Mouse (Mus musculus) gastrocnemius, postnatal 14 days (tissue): ENCODE data around the gene Atxn1. TPM values are rescaled to one million over a fixed set of nuclear protein-coding genes. Genes with fewer than 3 reads are reported as not detected.
A peak's percentile ranks its signal among the peaks of the same experiment; 100 is the strongest.

ENCODE experiments used
- DNase-seq: peaks from one replicate; pipeline ENCODE4 v3.0.0; 2021; ENCODE audit warnings: mixed read lengths
- intact Hi-C: fragments of 180-260 bp; cut with DNase I; formaldehyde crosslinking; loops from one replicate; pipeline ENCODE4 v1.15.1; 2025; ENCODE audit warnings: low total_unique reads
- total RNA-seq, 2 experiments: library from RNA; stranded (reverse); gene quantifications; 2 replicates each; pipeline ENCODE4 v1.2.3; 2021

The Atxn1 gene
- total RNA-seq, 2 experiments from 2014 or later = 23.5 to 23.8 TPM

DNA sequence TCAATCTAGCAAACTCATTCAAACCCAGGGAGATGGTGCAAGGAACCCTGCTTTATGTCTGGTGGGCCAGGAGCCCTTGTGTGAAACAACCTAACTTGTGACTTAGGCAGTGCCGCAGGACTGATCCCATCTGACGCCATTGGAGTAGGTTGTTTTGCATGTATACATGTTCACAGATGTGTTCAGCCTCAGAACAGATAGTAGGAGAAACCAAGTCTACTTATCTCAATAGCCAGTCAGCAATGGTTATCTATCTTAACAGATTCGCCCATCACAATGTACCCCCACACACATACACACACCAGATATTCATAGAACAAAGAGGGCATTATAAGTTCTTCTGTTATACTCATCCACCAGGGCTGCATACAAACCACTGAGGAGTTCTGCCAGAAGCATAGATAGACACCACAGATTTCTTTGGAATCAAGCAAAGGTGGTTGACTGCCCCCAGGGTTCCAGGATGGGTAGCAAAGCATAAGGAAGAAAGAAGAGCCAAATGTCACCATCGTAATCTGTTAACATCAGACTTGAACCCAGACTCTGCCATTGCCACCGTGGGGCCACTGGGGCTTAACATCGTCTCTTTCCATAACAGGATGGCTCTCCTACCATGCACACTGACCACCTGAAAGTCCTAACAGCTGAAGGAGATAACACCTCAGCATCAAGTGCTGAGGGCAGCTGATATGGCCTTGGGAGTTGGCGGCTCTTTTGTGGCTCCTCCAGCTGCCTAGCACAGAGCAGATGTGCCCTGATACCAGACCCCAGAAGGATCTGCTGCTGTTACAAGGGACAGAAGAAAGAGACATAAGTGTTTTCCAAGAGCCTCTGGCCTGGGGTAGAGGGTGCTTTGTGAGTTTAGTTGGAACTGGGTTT lies 115.4 kb downstream of the Atxn1 start:
- intact Hi-C loops = no loop called here
- DNase-seq = no peak

DNA sequence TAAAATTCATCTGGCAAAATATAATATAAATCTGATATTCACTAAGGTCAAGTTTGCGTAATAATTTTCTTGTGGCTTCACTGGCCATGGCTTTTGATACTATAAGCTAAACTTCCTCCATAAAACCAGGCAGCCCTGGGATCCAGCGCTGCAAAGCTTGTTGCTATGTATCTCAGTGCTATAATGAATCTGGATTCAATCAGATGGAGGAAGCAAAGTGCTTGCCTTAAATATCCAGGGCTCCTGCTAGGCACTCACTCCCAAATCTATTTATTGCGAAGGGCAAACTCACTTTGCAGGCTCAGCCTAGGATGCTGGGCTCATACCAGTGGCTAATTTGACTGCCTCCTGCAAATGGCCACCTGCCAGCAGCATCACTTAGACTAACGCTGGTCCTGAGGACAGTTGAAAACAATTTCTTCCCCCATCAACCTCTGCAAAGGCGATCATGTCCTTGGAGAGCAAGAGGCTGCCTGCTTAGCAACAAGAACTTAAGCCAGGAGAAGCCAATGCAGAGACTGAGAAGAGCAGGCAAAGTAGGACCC lies 122.2 kb downstream of the Atxn1 start:
- DNase-seq = no peak
- intact Hi-C loops = no loop called here

DNA sequence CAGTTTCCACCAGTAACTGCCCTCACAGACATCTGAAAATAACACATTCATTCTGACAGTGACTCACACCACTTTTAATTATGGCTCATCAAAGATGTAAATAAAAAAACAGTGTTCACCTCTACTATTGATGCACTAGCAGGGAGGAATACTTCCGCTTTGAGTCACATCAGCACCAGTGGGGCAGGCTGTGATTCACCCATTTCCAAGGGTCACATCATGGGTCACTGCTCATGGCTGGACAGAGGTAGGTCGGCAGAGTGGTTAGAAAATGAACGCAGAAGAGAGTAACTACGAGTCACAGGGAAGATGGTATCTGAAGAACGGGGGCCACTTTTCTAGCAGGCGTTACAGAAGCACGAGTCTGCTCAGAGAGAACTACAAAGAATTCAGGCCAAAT lies 124.9 kb downstream of the Atxn1 start:
- no peak for DNase-seq
- intact Hi-C loops = no loop called here

DNA sequence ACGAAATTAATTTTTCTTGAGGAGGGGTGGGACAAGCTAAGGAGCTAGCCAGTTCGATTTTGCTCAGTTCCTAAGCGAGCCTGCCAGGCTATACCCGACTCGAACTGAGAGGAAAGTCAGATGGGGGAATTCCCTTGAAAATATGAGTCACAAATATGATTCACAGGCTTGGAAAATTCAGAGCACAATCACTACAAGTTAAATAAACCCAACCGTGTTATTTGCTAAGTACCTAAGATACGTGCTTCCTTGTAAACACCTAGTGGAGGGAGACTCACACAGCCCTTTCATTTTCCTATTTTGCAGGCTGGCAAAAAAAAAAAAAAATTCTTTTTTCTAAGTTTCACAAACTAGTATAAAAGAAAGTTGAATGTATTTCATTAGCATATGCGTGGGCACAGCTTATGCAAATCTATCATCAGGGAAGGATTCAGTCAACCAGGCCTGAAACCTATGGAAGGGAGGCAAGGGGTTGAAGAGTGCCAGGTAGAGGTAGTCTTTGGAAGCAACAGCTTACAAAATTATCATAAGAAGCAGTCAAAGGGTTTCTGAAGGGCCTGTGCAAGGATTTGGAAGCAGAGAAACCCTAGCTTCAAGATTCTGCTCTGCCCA lies 127.1 kb downstream of the Atxn1 start:
- no peak for DNase-seq
- intact Hi-C loops = no loop called here

DNA sequence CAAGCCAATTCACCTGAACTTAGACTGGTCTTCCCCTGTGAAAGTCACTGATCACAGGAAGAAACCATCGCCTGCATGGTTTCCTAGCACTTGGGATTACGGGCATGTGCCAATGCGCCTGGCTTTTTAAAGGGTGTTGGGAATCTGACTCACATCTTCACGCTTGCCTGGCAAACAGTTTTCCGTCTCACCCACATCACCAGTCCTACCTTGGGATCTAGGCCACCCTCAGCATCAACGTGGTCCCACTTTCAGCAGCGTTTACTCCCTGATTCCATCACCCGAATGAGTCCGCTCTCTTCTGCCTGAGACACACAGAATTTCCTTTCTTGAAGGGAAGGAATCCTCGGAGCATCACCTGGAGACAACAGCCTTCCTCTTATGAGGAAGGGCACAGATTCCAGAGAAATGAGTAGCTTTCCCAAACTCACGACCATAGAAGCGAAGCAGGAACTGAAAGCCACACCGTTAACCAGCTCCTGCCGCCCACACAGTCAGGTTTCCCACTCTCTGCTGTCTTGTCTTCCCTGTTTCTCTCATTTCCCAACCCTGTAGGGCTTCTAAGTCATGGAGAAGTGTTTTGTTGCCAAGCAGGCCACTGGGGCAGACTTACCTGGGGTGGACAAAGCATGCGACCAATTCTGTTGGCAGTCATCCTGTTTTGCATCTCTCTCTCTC lies 128.3 kb downstream of the Atxn1 start:
- DNase-seq = no peak
- intact Hi-C loops = no loop called here

DNA sequence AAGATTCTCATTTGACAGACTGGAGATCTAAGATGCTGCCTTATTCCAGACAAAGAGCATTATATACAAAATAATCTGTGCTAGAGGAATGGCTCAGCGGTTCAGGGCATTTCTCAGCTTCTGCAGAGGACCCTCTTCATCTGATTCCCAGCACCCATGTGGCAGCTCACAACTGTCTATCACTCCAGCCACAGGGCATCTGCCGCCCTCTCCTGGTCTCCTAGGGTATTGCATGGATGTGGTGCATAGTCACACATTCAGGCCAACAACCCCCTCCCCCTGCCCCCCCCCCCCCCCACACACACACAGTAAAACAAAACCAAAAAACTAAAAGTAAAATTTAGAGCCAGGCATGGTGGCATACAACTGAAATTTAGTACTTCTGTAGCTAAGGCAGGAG lies 130.5 kb downstream of the Atxn1 start:
- no peak for DNase-seq
- intact Hi-C loops = no loop called here

DNA sequence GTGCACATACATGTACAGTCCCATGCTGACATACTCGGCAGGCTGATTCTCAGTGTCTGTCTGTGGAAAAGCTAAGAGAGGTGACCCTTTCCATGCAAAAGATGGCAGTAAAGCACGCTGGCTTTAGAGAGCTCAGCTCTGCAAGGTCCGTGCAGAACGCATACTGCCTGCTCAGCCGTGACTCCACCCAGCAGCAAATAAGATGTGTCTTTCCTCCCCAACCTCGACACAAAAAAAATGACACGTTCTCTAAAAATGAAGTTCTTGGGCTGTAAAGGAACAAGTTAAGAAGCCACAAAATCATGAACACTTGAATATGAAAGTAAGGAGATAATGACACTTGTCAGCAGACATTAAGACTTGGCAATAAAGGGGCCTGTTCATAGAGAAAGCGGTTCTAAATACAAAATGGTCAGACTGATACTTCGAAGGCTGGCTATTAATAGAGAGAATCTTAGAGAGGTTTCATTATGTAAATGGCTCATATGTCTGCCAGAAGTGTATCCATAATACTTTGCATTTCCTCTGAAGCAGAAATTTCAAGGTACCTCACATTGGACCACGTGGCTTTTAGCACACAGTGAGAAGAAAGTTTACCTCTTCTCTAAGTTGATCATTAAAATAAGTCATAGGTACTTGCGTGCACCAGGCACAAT lies 132.0 kb downstream of the Atxn1 start:
- intact Hi-C loops = no loop called here
- DNase-seq = no peak

DNA sequence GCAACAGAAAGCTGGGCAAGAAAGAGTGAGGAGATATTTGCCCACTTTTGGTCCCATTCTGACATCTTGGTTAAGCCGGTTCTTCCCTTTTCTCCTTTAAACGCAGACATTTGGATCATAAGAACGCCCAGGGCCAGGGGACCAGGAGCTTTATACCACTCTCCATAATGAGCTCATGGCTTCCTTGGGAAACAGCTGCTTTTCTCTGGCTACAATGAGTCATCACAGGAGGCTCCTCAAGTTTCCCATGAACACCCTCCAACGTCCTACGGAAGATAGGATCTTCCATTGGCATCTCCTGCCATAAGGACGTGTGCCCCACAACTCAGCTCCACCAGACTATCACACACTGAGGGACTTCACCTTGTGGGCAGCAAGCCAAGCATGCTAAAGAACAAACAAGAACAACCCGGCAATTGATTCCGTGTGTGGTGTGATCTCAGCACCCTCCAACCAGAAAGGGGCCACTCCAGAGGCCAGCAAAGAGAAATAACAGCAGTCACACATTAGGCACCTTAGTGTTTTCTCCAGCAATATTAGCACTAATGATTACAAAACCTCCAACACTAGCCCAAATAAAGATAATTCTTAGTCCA lies 135.4 kb downstream of the Atxn1 start:
- no peak for DNase-seq
- intact Hi-C loops = no loop called here

DNA sequence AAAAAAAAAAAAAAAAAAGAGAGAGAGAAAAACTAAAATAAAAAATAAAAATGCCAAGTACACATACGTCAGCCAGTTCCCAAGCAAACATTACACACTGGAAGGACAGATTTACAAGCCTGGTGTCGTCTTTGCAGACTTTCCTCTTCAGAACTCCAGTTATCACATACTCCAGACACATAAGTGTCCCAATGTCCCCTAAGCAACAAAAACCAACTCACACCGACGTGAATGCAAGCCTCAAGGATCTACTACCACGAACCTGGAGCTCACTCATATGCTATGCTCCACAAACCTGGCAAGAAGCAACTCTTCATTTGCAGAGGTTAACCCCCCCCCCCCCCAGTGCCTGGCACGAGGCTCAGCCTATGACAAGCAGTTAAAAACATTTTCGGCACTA lies 136.8 kb downstream of the Atxn1 start:
- no peak for DNase-seq
- intact Hi-C loops = no loop called here

DNA sequence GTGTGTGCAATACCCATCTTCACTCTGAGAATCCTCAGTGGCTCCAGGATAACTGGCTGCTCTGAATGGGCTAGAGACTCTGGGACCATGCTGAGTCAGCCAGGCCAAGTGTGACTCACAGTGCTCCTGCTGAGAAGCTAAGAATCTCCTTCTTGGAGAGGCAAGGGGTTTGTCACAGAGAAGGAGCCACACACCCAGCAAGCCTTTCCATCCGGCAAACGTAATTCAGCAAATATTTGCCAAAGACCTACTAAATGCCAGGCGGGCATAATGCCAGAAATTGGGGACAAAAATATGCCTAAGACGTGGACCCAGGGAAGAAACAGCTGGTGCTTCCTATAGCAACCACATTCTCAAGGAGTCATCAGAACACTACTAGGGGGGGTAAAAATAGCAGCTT lies 137.2 kb downstream of the Atxn1 start:
- intact Hi-C loops = no loop called here
- peak; percentile 20 for DNase-seq

DNA sequence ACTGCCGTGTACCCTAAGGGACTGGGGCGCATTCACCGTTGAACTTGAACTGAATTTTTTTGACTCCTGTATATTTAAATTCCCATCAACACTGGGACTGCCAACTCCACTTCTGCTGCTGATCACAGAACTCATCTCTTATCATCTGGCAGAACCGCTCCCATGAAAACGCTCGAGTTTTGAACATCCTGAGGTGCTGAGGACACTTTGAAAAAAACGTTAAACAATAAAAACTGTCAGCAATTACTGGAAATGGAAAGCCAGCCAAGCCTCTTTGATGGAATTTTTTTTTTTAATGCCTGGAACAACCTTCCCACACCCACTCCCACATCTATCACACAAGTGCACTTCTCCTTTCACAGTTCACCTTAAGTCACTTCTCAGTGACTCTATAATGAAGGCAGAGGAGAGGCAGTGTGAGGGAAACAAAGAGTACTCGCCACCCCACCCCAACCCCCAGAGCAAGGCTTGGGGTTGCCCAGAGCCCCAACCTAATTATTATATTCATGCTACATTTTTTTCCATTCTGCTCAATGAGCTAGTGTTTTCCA lies 137.7 kb downstream of the Atxn1 start:
- no peak for DNase-seq
- intact Hi-C loops = no loop called here

DNA sequence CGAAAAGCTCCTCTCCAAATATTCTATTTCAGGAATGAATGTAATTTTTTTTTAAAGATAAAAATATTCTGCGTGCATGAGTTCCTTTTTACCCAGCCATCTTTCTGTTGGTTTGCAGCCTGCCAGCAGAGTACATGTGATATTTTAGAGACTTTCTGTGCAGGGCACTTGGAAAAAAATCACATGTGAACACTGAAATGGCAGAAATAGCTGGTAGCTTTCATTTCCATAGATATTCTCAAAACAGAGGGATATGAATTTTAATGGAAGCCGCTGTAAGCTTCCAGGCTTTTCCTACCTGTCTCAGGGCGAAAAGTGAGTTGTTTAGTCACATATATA lies 142.3 kb downstream of the Atxn1 start:
- intact Hi-C loops = no loop called here
- no peak for DNase-seq

DNA sequence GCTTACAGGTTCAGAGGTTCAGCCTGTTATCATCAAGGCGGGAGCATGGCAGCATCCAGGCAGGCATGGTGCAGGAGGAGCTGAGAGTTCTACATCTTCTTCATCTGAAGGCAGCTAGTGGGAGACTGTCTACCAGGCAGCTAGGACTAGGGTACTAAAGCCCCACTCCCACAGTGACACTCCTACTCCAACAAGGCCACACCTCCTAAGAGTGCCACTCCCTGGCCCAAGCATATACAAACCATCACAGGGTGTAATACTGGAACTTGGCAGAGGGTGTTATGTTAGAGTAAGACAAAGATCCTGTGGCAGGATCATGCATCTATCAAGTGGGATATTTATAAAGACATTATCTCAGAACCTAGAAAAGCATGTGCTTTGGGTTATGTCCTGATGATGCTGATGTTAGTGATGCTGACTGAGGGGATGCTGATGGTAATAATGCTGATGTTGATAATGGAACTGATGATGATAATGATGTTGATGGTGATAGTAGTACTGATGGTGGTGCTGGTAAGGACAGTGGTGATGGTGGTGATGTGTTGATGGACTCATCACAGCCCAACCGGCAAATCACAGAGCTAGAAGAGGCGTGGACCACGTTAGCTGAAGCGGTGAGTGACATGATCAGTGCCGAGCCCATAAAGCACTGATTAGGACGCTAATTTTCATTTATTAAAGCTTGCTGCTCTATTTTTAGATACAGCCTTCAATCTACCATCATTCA lies 142.9 kb downstream of the Atxn1 start:
- no peak for DNase-seq
- intact Hi-C loops = no loop called here

DNA sequence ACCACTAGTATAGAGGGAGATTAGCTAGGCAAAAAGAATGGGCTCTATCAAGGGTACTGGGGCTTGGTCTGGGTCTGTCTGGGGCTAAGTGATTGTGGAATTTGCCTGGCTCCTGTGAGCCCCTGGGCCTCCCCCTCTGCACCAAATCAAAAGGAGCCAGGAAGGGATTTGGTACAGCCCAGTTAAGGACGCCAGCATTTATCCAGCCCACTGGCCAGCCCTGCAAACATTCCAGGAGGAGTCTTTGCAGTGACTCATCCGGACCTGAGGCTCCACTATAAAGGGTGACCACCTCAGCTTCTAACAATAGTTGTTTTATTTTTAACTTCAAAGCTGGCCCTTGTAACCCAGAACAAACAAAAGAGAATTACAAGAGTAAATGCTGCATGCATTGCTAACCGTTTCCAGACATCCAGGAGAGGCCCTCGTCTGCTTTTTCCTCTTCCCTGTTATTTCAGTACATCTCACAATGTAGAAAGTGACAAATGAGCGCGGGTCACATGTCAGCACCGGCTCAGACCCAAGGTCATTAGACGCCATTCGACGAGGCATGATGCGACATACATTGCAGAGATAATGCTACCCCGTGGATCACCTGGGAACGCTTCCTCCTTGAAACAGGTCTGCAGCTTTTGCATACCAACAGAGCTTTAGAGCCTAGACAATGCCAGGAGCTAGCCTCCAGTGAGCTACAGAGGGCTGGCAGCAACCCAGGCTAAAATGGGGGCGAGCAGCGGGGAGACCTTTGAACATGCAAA lies 144.2 kb downstream of the Atxn1 start:
- intact Hi-C loops = no loop called here

DNA sequence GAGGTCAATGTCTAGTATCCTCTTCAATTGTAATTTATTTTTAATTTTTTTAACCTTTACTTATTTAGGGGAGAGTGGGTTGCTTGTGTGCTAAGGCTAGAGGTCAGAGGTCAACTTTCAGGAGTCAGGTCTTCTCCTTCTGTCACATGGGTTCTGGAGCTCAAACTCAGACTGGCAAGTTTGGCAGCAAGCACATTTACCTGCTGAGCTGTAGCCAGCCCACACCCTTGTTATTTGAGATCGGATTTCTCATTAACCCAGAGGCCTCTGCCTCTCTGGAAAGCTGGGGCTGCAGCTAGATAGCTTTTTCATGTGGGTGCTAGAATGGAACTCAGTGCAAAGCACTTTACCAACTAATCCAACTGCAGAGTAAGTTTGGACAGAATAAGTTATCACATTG lies 148.1 kb downstream of the Atxn1 start:
- DNase-seq = no peak
- intact Hi-C loops = no loop called here

More for the DNA sequence above, 144.2 kb downstream of the Atxn1 start:
- no peak for DNase-seq

DNA sequence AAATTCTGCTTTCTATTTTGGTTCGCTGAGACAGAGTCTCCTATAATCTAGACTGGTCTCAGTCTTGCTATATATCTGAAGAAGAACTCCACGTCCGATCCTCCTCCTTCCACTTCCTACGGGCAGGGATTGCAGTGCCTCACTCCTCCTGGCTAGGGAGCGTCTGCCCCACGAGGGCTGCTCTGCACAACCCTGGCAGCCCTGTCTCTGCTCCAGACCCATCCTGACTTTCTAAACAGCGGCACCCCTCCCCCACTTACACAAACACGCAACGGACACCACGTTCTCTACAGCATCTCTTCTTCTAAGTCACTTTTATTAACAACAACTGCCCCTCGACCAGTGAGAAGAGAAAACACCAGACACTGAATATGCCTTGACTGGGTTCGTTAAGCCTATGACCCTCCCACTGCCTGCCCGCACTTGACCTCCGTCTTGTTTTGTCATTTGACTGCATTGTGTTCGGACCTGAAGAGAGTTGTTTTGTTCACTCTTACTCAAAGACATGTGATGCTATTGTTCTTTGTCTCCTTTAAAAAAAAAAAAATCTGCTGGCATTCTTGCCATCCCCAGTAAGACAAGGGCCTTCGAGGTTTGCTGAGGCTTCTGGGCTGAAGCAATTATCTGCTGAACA lies 154.9 kb downstream of the Atxn1 start:
- DNase-seq = no peak
- intact Hi-C loops = no loop called here

DNA sequence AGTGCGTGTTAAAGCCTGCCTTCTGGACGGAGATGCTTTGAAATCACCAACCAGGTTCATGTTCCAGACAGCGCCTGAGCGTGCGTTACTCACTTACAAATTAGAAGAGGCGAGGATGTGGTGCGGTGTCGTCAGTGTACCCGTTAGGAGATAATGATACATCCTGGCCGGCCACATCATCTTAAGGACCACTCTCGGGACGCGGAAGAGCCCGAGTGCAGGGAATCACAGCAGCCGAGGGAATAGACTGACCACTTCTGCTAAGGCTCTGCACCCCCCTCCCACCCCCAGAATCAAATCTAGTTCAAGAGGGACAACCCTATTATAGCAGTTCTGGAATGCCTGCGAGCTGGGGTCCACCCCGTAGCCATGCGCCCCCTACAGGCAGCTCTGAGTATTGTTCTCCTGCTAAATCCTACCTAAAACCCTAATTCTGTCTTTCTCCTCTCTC lies 157.2 kb downstream of the Atxn1 start:
- intact Hi-C loops = no loop called here
- DNase-seq = peak; percentile 25
